Mouse (Mus musculus) Muller cell, postnatal 12 days (primary cell): ENCODE results near the gene Smarcc2.

Experiments
- DNase-seq: peaks from one replicate; pipeline ENCODE4 v3.0.0-alpha.2; 2015; ENCODE audit errors: inconsistent ontology term

Smarcc2 gene

GRCm38 (mm10) chr10:128458719-128459408 is at the start of gene Smarcc2:
TSS of gene Smarcc2 (plus strand) at chr10:128459248.
- DNase-seq = peak; percentile 90

- peak; percentile 100 for DNase-seq
These were observed 49.1 kb upstream of the Smarcc2 start for GRCm38 (mm10) chr10:128409692-128410559.

GRCm38 (mm10) chr10:128410560-128410845 is 48.5 kb upstream of the Smarcc2 start:
- DNase-seq = no peak

- peak; percentile 97 for DNase-seq
These were observed 47.6 kb upstream of the Smarcc2 start, which contains the start of the genes Nabp2 and Rnf41 for GRCm38 (mm10) chr10:128411211-128412054. TSS of gene Nabp2 (minus strand) at chr10:128411492. TSS of gene Rnf41 (plus strand) at chr10:128411657.

GRCm38 (mm10) chr10:128412055-128412381 is 47.0 kb upstream of the Smarcc2 start:
- DNase-seq = peak; percentile 73

- DNase-seq = no peak
These were observed 46.5 kb upstream of the Smarcc2 start for GRCm38 (mm10) chr10:128412558-128412957.

- no peak for DNase-seq
These were observed 46.0 kb upstream of the Smarcc2 start for GRCm38 (mm10) chr10:128413076-128413475.

GRCm38 (mm10) chr10:128414848-128415247 is 44.2 kb upstream of the Smarcc2 start:
- DNase-seq = no peak

- no peak for DNase-seq
These were observed 36.6 kb upstream of the Smarcc2 start for GRCm38 (mm10) chr10:128422426-128422825.

GRCm38 (mm10) chr10:128424604-128425003 is 34.4 kb upstream of the Smarcc2 start:
- DNase-seq = no peak

GRCm38 (mm10) chr10:128425260-128425659 is 33.8 kb upstream of the Smarcc2 start:
- no peak for DNase-seq

GRCm38 (mm10) chr10:128429052-128429451 is 30.0 kb upstream of the Smarcc2 start:
- DNase-seq = no peak

- DNase-seq = no peak
These were observed 29.6 kb upstream of the Smarcc2 start for GRCm38 (mm10) chr10:128429454-128429853.

GRCm38 (mm10) chr10:128433417-128433816 is 25.6 kb upstream of the Smarcc2 start:
- no peak for DNase-seq

GRCm38 (mm10) chr10:128434681-128435080 is 24.4 kb upstream of the Smarcc2 start:
- DNase-seq = no peak

GRCm38 (mm10) chr10:128435186-128435823 is 23.7 kb upstream of the Smarcc2 start:
- DNase-seq = peak; percentile 73

- DNase-seq = no peak
These were observed 23.2 kb upstream of the Smarcc2 start for GRCm38 (mm10) chr10:128435873-128436272.

GRCm38 (mm10) chr10:128436376-128436775 is 22.7 kb upstream of the Smarcc2 start:
- DNase-seq = no peak

- no peak for DNase-seq
These were observed 20.3 kb upstream of the Smarcc2 start for GRCm38 (mm10) chr10:128438675-128439279.

GRCm38 (mm10) chr10:128440407-128440806 is 18.6 kb upstream of the Smarcc2 start:
- peak; percentile 37 for DNase-seq
